Mouse (Mus musculus) brain, embryonic 14.5 days (tissue): ENCODE data around the gene Ece1. TPM values are rescaled to one million over a fixed set of nuclear protein-coding genes. Genes with fewer than 3 reads are reported as not detected.

Source experiments
- DNase-seq: peaks from one replicate; pipeline ENCODE4 v3.0.0-alpha.2; 2011; ENCODE audit warnings: low read depth
- CTCF ChIP-seq: fragments of 200-500 bp; IDR thresholded peaks from 2 replicates; pipeline ENCODE4 v1.5.1; 2012; ENCODE audit warnings: inconsistent platforms, mild to moderate bottlenecking, moderate library complexity, borderline replicate concordance; ENCODE audit not compliant: insufficient read depth, insufficient read length; ENCODE audit errors: extremely low read depth
- POLR2A ChIP-seq: fragments of 200-500 bp; IDR thresholded peaks from 2 replicates; pipeline ENCODE4 v1.6.1; 2012; ENCODE audit warnings: mild to moderate bottlenecking, inconsistent platforms, borderline replicate concordance; ENCODE audit not compliant: poor library complexity, insufficient read depth, insufficient read length, severe bottlenecking; ENCODE audit errors: extremely low read depth
- polyA plus RNA-seq: library from polyadenylated mRNA; depleted of rRNA; stranded (reverse); fragments of >200 nt; gene quantifications from 2 replicates; pipeline ENCODE4 v1.2.3, GENCODE M21; 2012

The Ece1 gene
- polyA plus RNA-seq, 1 experiment, result 15.8 TPM

- no peak for TF ChIP-seq POLR2A
- no peak for TF ChIP-seq CTCF
- peak; percentile 79 for DNase-seq
Measured at GRCm38 (mm10) chr4:137913321-137914057, 51.5 kb downstream of the Ece1 start.

GRCm38 (mm10) chr4:137917591-137917990 lies 55.6 kb downstream of the Ece1 start:
- TF ChIP-seq CTCF (no peak), POLR2A (no peak)
- peak; percentile 85 for DNase-seq

GRCm38 (mm10) chr4:137918559-137918958 lies 56.5 kb downstream of the Ece1 start:
- TF ChIP-seq CTCF (no peak), POLR2A (no peak)
- DNase-seq, result peak; percentile 45

- no peak for TF ChIP-seq POLR2A
- TF ChIP-seq CTCF, result no peak
- no peak for DNase-seq
Measured at GRCm38 (mm10) chr4:137919116-137919515, 57.1 kb downstream of the Ece1 start.

- DNase-seq, result no peak
- TF ChIP-seq CTCF, result no peak
- TF ChIP-seq POLR2A, result no peak
Measured at GRCm38 (mm10) chr4:137920005-137920404, 58.0 kb downstream of the Ece1 start.

GRCm38 (mm10) chr4:137920500-137920961 lies 58.5 kb downstream of the Ece1 start:
- DNase-seq, result peak; percentile 46
- TF ChIP-seq POLR2A (no peak), CTCF (no peak)

- TF ChIP-seq CTCF (no peak), POLR2A (no peak)
- no peak for DNase-seq
Measured at GRCm38 (mm10) chr4:137921510-137921909, 59.5 kb downstream of the Ece1 start.

- no peak for DNase-seq
Measured at GRCm38 (mm10) chr4:137923052-137923451, 61.0 kb downstream of the Ece1 start.

GRCm38 (mm10) chr4:137925176-137925575 lies 63.1 kb downstream of the Ece1 start:
- TF ChIP-seq CTCF (no peak), POLR2A (no peak)
- DNase-seq, result peak; percentile 78

More at GRCm38 (mm10) chr4:137923052-137923451, 61.0 kb downstream of the Ece1 start:
- TF ChIP-seq POLR2A (no peak), CTCF (no peak)

GRCm38 (mm10) chr4:137926161-137926560 lies 64.1 kb downstream of the Ece1 start:
- no peak for DNase-seq
- no peak for TF ChIP-seq CTCF
- no peak for TF ChIP-seq POLR2A

GRCm38 (mm10) chr4:137927136-137927535 lies 65.1 kb downstream of the Ece1 start:
- no peak for DNase-seq
- TF ChIP-seq POLR2A, result no peak
- TF ChIP-seq CTCF, result no peak

- no peak for TF ChIP-seq POLR2A
- no peak for TF ChIP-seq CTCF
- DNase-seq, result no peak
Measured at GRCm38 (mm10) chr4:137927741-137928535, 65.9 kb downstream of the Ece1 start.

- DNase-seq, result no peak
- TF ChIP-seq CTCF (no peak), POLR2A (no peak)
Measured at GRCm38 (mm10) chr4:137928813-137929212, 66.8 kb downstream of the Ece1 start.

- no peak for DNase-seq
- no peak for TF ChIP-seq CTCF
- no peak for TF ChIP-seq POLR2A
Measured at GRCm38 (mm10) chr4:137929341-137930016, 67.4 kb downstream of the Ece1 start.
